Mouse (Mus musculus) heart, embryonic 16.5 days (tissue): ENCODE results near the gene Il5ra. TPM values are rescaled to one million over a fixed set of nuclear protein-coding genes. Genes with fewer than 3 reads are reported as not detected.

Source experiments
- ATAC-seq: fragments of 200-750 bp; cut with Nextera tagmentation; replicated peaks from 2 replicates; pipeline ENCODE4 v1.8.0; 2017; ENCODE audit warnings: moderate number of reproducible peaks; ENCODE audit not compliant: insufficient read depth, low FRiP score; ENCODE audit errors: extremely low read depth
- H3K27ac ChIP-seq: fragments of 300-500 bp; sonication (generic); 2 replicates; pipeline ENCODE4 v1.5.1; 2014; ENCODE audit warnings: mild to moderate bottlenecking, low read length, control low read depth, moderate library complexity
- H3K27me3 ChIP-seq: fragments of 300-500 bp; sonication (generic); 2 replicates; pipeline ENCODE4 v1.6.1; 2014; ENCODE audit warnings: low read length, mixed read lengths; ENCODE audit not compliant: control insufficient read depth, insufficient read depth
- H3K36me3 ChIP-seq: fragments of 300-500 bp; sonication (generic); 2 replicates; pipeline ENCODE4 v1.6.1; 2014; ENCODE audit not compliant: control insufficient read depth, insufficient read depth
- H3K4me1 ChIP-seq: fragments of 300-500 bp; sonication (generic); 2 replicates; pipeline ENCODE4 v1.6.1; 2014; ENCODE audit warnings: low read length, mixed read lengths; ENCODE audit not compliant: control insufficient read depth, insufficient read depth
- H3K4me2 ChIP-seq: fragments of 300-500 bp; sonication (generic); 2 replicates; pipeline ENCODE4 v1.6.1; 2014; ENCODE audit warnings: low read depth, mild to moderate bottlenecking, control low read depth, low read length
- H3K4me3 ChIP-seq: fragments of 300-500 bp; sonication (generic); 2 replicates; pipeline ENCODE4 v1.5.1; 2014; ENCODE audit warnings: mild to moderate bottlenecking, control low read depth, low read length
- H3K9ac ChIP-seq: fragments of 300-500 bp; sonication (generic); 2 replicates; pipeline ENCODE4 v1.6.1; 2014; ENCODE audit warnings: low read length, control low read depth
- H3K9me3 ChIP-seq: fragments of 300-500 bp; sonication (generic); replicated peaks from 2 replicates; pipeline ENCODE4 v1.6.1; 2016; ENCODE audit warnings: low read length; ENCODE audit not compliant: control insufficient read depth
- WGBS: fragments of 180-500 bp; shearing (Covaris S2); extraction: QIAGEN DNeasy Blood & Tissue Kit; methylation state at CpG from one replicate; pipeline ENCODE4 v1.1.7; 2014; 5-methylcytosine and 5-hydroxymethylcytosine counted together
- polyA plus RNA-seq: library from polyadenylated mRNA; unstranded; fragments of >200 nt; fragmentation: Nextera tagmentation; extraction: Ambion mirVana; gene quantifications from 2 replicates; pipeline ENCODE4 v1.2.1, GENCODE M21; 2015

Gene Il5ra
- polyA plus RNA-seq, 1 experiment from 2014 or later: 0.37 TPM

DNA sequence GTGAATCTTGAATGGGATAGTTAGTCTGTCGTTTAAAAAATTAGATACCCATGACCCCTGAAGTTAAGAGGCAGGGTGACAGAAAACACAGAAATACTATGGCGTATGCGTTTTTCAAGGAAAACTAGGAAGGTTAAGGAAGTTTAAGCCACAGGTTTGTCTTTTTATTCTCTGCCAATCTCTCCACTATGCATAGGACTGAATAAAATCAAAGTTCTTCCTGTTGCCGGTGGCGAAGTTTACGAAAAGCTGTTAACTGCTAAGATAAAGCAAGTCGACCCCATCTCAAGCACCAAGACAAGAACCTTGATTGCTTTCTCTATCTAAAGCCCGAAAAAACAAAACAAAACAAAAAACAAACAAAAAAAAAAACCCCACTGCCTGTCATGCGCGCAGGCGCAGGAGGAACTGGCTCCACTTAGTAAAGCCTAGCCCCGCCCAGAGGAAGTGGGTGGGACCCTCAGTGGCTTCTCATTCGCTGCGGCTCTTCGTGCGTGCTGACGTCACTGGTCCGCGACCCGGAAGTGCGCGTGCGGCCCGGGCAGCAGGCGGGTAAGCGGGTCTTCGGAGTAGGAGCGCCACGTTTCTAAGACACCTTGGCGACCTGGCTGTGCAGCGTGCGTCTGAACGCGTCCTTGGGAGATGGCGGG lies 19.9 kb upstream of the Il5ra start, which contains the start of gene Trnt1:
TSS of gene Trnt1 (plus strand) at position 481 of the 650 bp plus-strand sequence.
- ATAC-seq: peak; percentile 100
- H3K4me1 ChIP-seq: peaks cover 9% of the 10 kb centered on the region
- peak within 1 kb of the TSS; percentile 76 for H3K4me2 ChIP-seq
- H3K9ac ChIP-seq: peak within 1 kb of the TSS; percentile 82
- WGBS: 7% methylated on average over 35 of the region's 35 CpGs
- peaks cover 5% of the 10 kb centered on the region for H3K36me3 ChIP-seq
- H3K27ac ChIP-seq: peak within 1 kb of the TSS; percentile 38; the same call in 1 of the 2 replicates
- no peaks in the 10 kb centered on the region for H3K27me3 ChIP-seq
- H3K4me3 ChIP-seq: peak within 1 kb of the TSS; percentile 83
- no peaks in the 10 kb centered on the region for H3K9me3 ChIP-seq

- no peak overlapping the region for H3K9ac ChIP-seq
These were observed 17.9 kb upstream of the Il5ra start for GRCm38 (mm10) chr6:106766774-106767173.

GRCm38 (mm10) chr6:106765892-106766291 lies 17.1 kb upstream of the Il5ra start:
- Histone ChIP-seq H3K27ac (no peak overlapping the region), H3K9ac (no peak overlapping the region), H3K4me1 (peaks cover 9% of the 10 kb centered on the region), H3K9me3 (no peaks in the 10 kb centered on the region), H3K4me3 (no peak overlapping the region), H3K27me3 (no peaks in the 10 kb centered on the region), H3K36me3 (no peaks in the 10 kb centered on the region), H3K4me2 (no peak overlapping the region)
- no peak for ATAC-seq
- WGBS: 69% methylated on average over 1 of the region's 1 CpGs

More at GRCm38 (mm10) chr6:106766774-106767173, 17.9 kb upstream of the Il5ra start:
- WGBS: 68% methylated on average over 4 of the region's 4 CpGs
- Histone ChIP-seq H3K4me1 (peaks cover 9% of the 10 kb centered on the region), H3K36me3 (peaks cover 5% of the 10 kb centered on the region; the same call in 1 of the 2 replicates), H3K9me3 (no peaks in the 10 kb centered on the region), H3K4me3 (no peak overlapping the region), H3K4me2 (no peak overlapping the region), H3K27ac (no peak overlapping the region), H3K27me3 (no peaks in the 10 kb centered on the region)
- ATAC-seq: no peak

DNA sequence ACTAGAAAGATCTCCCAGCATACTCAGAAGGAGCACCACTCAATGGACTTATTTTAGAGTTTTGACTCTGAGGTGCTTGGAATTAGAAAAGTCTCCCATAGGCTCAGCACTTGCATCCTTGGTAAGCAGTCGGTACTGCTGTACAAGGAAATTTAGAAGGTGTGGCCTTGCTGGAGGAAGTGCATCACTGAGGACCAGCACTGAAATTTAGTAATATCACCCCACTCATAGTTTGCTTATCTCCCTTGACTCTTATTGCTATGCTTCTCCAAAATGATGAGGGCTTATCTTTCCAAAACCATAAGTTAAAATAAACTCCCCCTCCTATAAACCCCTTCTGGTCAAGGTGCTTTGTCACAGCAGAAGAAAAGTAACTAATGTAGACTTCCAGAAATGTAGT lies 12.6 kb upstream of the Il5ra start:
- 57% methylated on average over 1 of the region's 1 CpGs for WGBS
- Histone ChIP-seq H3K9ac (no peak overlapping the region), H3K27ac (no peak overlapping the region), H3K4me3 (no peak overlapping the region), H3K4me2 (no peak overlapping the region), H3K9me3 (no peaks in the 10 kb centered on the region), H3K27me3 (no peaks in the 10 kb centered on the region), H3K36me3 (no peaks in the 10 kb centered on the region), H3K4me1 (no peaks in the 10 kb centered on the region)
- no peak for ATAC-seq

DNA sequence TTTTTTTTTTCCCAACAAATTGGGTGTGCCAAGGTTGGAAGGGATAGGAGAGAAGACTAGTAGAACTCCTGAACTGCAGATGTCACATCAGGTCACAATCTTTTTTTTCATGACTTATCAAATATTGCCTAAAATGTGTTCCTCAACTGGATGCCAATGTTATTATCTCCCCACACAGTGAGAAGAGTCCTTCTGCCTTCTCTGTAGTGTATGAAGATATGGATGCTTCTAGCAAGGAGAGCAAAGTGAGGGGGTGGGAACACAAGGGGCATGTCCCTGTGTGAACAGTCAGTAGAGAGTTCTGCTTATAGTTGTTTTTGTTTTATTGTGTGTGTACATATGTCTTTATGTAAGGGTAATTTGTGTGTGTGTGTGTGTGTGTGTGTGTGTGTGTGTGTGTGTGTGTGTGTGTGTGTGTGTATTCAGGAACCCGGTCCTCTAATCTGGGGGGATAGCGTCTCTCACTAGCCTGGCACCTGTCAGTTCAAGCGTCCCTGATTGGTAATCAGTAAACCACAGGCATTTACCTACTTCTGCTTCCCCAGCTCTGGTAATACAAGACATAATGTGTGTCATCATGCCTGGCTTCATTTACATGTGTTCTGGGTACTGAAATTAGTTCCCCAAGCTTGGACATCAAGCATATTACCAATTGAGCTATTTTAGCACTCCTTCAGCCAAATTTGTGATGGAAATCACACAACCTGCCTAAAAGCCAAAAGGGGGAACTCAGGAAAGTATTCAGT lies 11.8 kb upstream of the Il5ra start:
- no peak overlapping the region for H3K27ac ChIP-seq
- no peak overlapping the region for H3K9ac ChIP-seq
- 77% methylated on average over 3 of the region's 3 CpGs for WGBS
- H3K36me3 ChIP-seq: no peaks in the 10 kb centered on the region
- no peaks in the 10 kb centered on the region for H3K9me3 ChIP-seq
- H3K4me2 ChIP-seq: no peak overlapping the region
- no peaks in the 10 kb centered on the region for H3K27me3 ChIP-seq
- H3K4me1 ChIP-seq: no peaks in the 10 kb centered on the region
- no peak overlapping the region for H3K4me3 ChIP-seq
- no peak for ATAC-seq

DNA sequence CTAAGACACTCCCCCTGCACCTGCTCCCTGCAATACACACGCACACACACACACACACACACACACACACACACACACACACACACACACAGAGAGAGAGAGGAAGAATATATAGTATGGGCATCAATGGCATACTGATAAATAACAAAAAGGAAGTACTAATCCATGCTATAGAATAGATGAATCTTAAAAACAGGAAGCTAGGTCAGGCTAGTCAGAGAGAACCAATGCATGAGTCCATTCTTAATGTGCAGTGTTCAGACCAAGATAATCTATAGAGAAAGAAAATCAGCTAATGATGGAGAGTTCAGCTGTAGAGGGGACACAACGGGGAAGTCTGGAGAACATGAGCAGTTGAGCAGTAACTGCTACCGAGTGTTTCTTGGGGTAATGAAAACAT lies 9.5 kb upstream of the Il5ra start:
- no peaks in the 10 kb centered on the region for H3K9me3 ChIP-seq
- 62% methylated on average over 3 of the region's 3 CpGs for WGBS

DNA sequence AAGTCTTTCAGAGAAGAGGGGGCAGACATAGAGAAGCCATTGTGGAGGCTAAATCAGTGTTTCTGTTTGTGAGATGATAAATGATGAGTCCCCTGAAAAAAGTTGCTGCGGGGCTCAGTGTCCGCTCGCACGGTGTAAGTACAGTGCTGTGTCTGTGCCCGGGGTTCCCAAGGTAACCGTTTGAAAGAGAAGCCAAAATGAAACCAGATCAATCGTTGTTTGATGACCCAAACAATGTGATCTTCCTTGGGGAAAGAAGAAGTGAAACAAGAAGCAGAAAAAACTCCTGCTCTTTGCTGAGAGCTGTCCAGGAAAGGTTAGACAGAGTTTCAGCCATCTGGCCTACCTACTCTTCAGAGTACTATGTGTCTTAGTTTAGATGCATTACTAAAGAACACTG lies 1.5 kb upstream of the Il5ra start:
- ATAC-seq: no peak
- Histone ChIP-seq H3K27ac (no peak overlapping the region), H3K36me3 (no peaks in the 10 kb centered on the region), H3K9me3 (no peaks in the 10 kb centered on the region), H3K27me3 (no peaks in the 10 kb centered on the region), H3K4me1 (no peaks in the 10 kb centered on the region), H3K4me2 (no peak overlapping the region), H3K9ac (no peak overlapping the region), H3K4me3 (no peak overlapping the region)
- 77% methylated on average over 7 of the region's 7 CpGs for WGBS

More for the DNA sequence above, 9.5 kb upstream of the Il5ra start:
- Histone ChIP-seq H3K4me2 (no peak overlapping the region), H3K27ac (no peak overlapping the region), H3K27me3 (no peaks in the 10 kb centered on the region), H3K4me1 (no peaks in the 10 kb centered on the region), H3K9ac (no peak overlapping the region), H3K4me3 (no peak overlapping the region), H3K36me3 (no peaks in the 10 kb centered on the region)
- no peak for ATAC-seq

GRCm38 (mm10) chr6:106747804-106748203 lies 1.0 kb downstream of the Il5ra start:
- WGBS: 81% methylated on average over 3 of the region's 3 CpGs
- Histone ChIP-seq H3K9ac (no peak overlapping the region), H3K4me2 (no peak overlapping the region), H3K27me3 (no peaks in the 10 kb centered on the region), H3K27ac (no peak overlapping the region), H3K9me3 (no peaks in the 10 kb centered on the region), H3K4me3 (no peak overlapping the region), H3K4me1 (no peaks in the 10 kb centered on the region), H3K36me3 (no peaks in the 10 kb centered on the region)
- ATAC-seq: no peak

DNA sequence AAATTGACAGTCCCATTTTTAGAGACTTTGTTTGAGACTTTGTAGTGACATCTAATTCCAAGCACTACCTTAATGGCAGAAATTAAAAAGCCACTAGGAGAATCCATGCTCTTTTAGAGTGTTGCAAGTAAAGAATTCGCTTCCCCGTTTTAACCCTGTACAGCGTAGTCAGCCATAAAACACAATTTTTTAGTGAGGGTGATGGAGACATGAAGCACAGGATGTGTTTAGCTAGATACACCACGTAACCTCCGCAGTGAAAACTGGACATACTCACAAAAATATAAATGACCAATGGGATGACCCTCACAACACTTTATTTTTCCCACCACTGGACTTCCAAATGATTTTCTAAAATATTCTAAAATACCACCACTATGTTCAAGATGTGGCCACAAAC lies 1.6 kb downstream of the Il5ra start:
- Histone ChIP-seq H3K27ac (no peak overlapping the region), H3K27me3 (no peaks in the 10 kb centered on the region), H3K9ac (no peak overlapping the region), H3K4me3 (no peak overlapping the region), H3K36me3 (no peaks in the 10 kb centered on the region), H3K4me1 (no peaks in the 10 kb centered on the region), H3K4me2 (no peak overlapping the region), H3K9me3 (no peaks in the 10 kb centered on the region)
- no peak for ATAC-seq
- WGBS: 86% methylated on average over 5 of the region's 5 CpGs
